Mouse (Mus musculus) liver, adult 2 months (tissue): ENCODE results near the gene Slc7a11. TPM values are rescaled to one million over a fixed set of nuclear protein-coding genes. Genes with fewer than 3 reads are reported as not detected.

Source experiments
- DNase-seq: peaks from one replicate; pipeline ENCODE4 v3.0.0-alpha.2; 2011; ENCODE audit warnings: low read depth, low spot score; ENCODE audit errors: extremely low read depth
- H3K27ac ChIP-seq: fragments of 200-500 bp; replicated peaks from 2 replicates; pipeline ENCODE4 v1.5.1; 2012; ENCODE audit warnings: low read depth, mild to moderate bottlenecking, control low read depth, inconsistent platforms, low read length; ENCODE audit not compliant: insufficient read depth
- H3K27me3 ChIP-seq: fragments of 200-500 bp; 2 replicates; pipeline ENCODE4 v1.6.1; 2012; ENCODE audit warnings: mild to moderate bottlenecking, moderate library complexity, low read length, inconsistent platforms; ENCODE audit not compliant: control insufficient read depth, insufficient read depth
- H3K36me3 ChIP-seq: fragments of 200-500 bp; 2 replicates; pipeline ENCODE4 v1.6.1; 2012; ENCODE audit warnings: low read length, inconsistent platforms; ENCODE audit not compliant: control insufficient read depth, insufficient read depth
- H3K4me1 ChIP-seq: fragments of 200-500 bp; 2 replicates; pipeline ENCODE4 v1.6.1; 2011; ENCODE audit warnings: low read length; ENCODE audit not compliant: control insufficient read depth, insufficient read depth
- H3K4me3 ChIP-seq: fragments of 200-500 bp; 2 replicates; pipeline ENCODE4 v1.5.1; 2011; ENCODE audit warnings: low read depth, mild to moderate bottlenecking, control low read depth, low read length, moderate library complexity; ENCODE audit not compliant: insufficient read depth
- H3K79me2 ChIP-seq: fragments of 200-500 bp; 2 replicates; pipeline ENCODE4 v1.6.1; 2012; ENCODE audit warnings: inconsistent platforms, mild to moderate bottlenecking, low read length, moderate library complexity; ENCODE audit not compliant: control insufficient read depth, insufficient read depth
- H3K9ac ChIP-seq: fragments of 200-500 bp; 2 replicates; pipeline ENCODE4 v1.6.1; 2012; ENCODE audit warnings: low read depth, mild to moderate bottlenecking, control low read depth, inconsistent platforms, low read length
- CTCF ChIP-seq: fragments of 200-500 bp; IDR thresholded peaks from 2 replicates; pipeline ENCODE4 v1.5.1; 2011; ENCODE audit warnings: low read depth, low read length, control low read depth
- POLR2A ChIP-seq: fragments of 200-500 bp; IDR thresholded peaks from 2 replicates; pipeline ENCODE4 v1.6.1; 2011; ENCODE audit warnings: low read length, control low read depth; ENCODE audit not compliant: insufficient read depth; ENCODE audit errors: extremely low read depth
- WGBS: fragments of 180-500 bp; shearing (Covaris S2); methylation state at CpG from one replicate; pipeline ENCODE4 v1.1.7; 2018; 5-methylcytosine and 5-hydroxymethylcytosine counted together
- polyA plus RNA-seq: library from polyadenylated mRNA; depleted of rRNA; stranded (reverse); fragments of >200 nt; gene quantifications from 2 replicates; pipeline ENCODE4 v1.2.3, GENCODE M21; 2012
- total RNA-seq: library from RNA; depleted of rRNA; stranded (reverse); fragments of >200 nt; gene quantifications from 2 replicates; pipeline ENCODE4 v1.2.3, GENCODE M21; 2014

Gene Slc7a11
- total and polyA plus RNA-seq, 2 experiments = under 0.01 TPM; not detected in 1

DNA sequence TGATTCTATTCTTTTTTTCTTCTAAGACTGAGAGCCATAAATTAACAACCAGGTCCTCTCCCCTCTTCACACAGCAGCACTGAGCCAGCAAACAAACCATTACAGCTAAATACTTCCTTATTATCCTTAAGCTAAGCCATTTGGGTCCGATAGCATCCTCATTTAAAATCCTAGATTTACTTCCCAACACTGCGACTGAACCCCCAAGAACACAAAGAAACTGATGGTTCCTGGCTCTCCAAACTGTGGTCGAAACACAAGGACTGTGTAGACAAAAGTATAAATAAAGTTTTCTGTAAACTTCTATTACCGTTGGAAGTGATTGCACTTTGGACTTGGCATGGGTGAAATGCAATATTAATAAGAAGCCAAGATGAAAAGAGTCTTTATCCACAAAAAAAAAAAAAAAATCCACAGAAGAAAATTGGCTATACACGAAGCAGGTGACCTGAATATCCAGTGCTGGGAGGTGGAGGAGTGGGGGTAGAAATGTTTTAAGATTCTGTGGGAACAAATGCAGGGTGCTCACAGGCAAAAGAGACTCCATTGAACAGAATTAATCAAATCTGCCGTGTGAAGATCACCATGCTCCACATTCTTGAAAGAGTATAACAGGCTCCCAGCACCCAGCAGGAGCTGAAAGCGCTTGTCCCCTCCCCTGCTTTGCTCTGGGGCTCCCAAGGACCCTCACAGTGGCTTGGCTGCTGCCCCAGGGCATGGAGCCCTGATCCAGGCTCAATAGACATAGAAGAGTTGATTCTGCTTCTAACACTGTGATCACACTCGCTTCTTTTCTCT, 21.7 kb downstream of the Slc7a11 start:
- H3K9ac ChIP-seq = no peak overlapping the region
- no peaks in the 10 kb centered on the region for H3K27me3 ChIP-seq
- no peaks in the 10 kb centered on the region for H3K79me2 ChIP-seq
- 61% methylated on average over 8 of the region's 8 CpGs for WGBS
- H3K4me1 ChIP-seq = no peaks in the 10 kb centered on the region
- no peak overlapping the region for H3K4me3 ChIP-seq
- no peaks in the 10 kb centered on the region for H3K36me3 ChIP-seq
- TF ChIP-seq CTCF (no peak), POLR2A (no peak)
- no peak overlapping the region for H3K27ac ChIP-seq
- DNase-seq = no peak

DNA sequence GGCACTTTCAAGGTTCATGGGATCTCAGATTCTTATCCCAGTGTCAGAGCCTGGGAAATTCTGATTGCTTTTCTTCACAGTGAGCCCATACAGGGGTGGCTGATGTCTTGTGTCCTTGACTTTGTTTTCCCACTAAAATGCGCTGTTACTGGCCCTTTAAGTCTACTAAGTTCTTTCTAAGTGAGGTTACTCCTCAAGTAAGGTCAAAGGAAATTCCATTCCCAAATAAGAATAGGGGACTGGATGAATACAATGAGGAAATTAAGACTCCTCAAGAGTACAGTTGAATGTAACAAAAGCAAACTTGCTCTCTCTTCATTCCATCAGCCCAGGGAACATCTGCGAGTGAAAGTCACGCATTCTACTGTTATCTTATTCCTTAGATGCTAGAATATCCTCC, 24.3 kb downstream of the Slc7a11 start:
- no peaks in the 10 kb centered on the region for H3K79me2 ChIP-seq
- H3K4me1 ChIP-seq = no peaks in the 10 kb centered on the region
- H3K27ac ChIP-seq = no peak overlapping the region
- no peaks in the 10 kb centered on the region for H3K27me3 ChIP-seq
- H3K4me3 ChIP-seq = no peak overlapping the region
- DNase-seq = no peak
- TF ChIP-seq POLR2A = no peak
- TF ChIP-seq CTCF = no peak
- no peak overlapping the region for H3K9ac ChIP-seq
- WGBS = 81% methylated on average over 3 of the region's 3 CpGs
- H3K36me3 ChIP-seq = no peaks in the 10 kb centered on the region

DNA sequence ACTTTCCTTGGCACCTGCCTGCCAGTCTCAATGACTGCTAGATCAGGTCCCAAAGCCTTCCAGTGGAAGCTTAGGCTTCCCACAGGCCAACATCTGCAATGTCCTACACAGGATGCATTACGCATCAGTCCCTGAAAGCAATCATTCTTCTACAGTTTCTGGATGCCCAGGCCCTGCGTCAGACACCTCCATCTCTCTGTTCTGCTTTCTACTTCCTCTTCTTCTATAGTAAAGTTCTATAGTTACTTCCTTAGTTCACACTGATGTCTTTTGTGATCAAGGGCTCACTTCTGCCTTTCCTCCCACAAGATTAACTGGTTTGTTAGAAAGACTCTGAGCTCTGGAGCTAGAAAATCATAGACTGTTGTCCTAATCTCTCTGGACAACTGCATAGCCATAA, 36.6 kb downstream of the Slc7a11 start:
- Histone ChIP-seq H3K27ac (no peak overlapping the region), H3K9ac (no peak overlapping the region), H3K36me3 (no peaks in the 10 kb centered on the region), H3K4me3 (no peak overlapping the region), H3K27me3 (no peaks in the 10 kb centered on the region), H3K4me1 (no peaks in the 10 kb centered on the region), H3K79me2 (no peaks in the 10 kb centered on the region)
- DNase-seq = no peak
- TF ChIP-seq POLR2A (no peak), CTCF (no peak)
- WGBS = 81% methylated on average over 2 of the region's 2 CpGs

DNA sequence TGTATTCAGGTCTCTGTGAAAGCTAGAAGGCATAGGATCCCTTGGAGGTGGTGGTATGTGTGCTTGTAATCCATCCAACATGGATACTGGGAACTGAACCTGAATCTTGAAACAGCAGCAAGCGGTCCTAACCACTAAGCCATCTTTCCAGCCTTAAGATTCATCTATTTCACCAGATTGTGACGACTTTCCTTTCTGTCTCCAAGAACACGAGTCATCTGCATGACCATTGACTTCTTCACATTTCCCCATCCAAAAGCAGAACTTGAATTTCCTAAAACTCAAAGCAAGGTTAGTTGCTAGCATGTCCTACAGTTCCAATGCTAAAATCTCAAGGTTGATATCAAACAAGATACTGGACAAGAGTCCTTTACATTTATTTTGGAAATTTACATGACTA, 37.5 kb downstream of the Slc7a11 start:
- Histone ChIP-seq H3K27ac (no peak overlapping the region), H3K4me1 (no peaks in the 10 kb centered on the region), H3K9ac (no peak overlapping the region), H3K79me2 (no peaks in the 10 kb centered on the region), H3K36me3 (no peaks in the 10 kb centered on the region), H3K27me3 (no peaks in the 10 kb centered on the region), H3K4me3 (no peak overlapping the region)
- TF ChIP-seq CTCF (no peak), POLR2A (no peak)
- WGBS = 71% methylated on average over 3 of the region's 3 CpGs
- DNase-seq = no peak

DNA sequence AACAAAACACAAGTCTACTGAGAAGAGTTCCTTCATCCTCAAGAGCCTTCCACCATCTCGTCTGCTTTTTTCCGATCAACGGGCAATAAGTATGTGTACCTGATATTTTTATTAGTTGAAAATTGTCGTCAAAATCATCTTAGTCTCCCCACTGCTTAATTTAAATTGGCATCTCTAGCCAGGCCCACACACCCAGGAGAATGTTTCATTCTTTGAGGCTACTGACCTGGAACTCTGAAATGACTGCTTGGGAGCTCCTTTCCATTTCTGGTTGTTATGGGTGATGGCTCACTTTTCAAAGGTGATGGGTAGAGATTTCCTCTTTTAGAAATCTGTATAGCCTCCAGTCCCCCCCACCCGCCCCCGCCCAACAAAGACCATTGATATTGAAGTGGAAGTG, 54.6 kb downstream of the Slc7a11 start:
- H3K27ac ChIP-seq = no peak overlapping the region
- no peak overlapping the region for H3K4me3 ChIP-seq
- no peaks in the 10 kb centered on the region for H3K79me2 ChIP-seq
- DNase-seq = no peak
- H3K36me3 ChIP-seq = no peaks in the 10 kb centered on the region
- no peaks in the 10 kb centered on the region for H3K4me1 ChIP-seq
- H3K9ac ChIP-seq = no peak overlapping the region
- H3K27me3 ChIP-seq = no peaks in the 10 kb centered on the region
- TF ChIP-seq CTCF (no peak), POLR2A (no peak)
- 88% methylated on average over 6 of the region's 6 CpGs for WGBS

DNA sequence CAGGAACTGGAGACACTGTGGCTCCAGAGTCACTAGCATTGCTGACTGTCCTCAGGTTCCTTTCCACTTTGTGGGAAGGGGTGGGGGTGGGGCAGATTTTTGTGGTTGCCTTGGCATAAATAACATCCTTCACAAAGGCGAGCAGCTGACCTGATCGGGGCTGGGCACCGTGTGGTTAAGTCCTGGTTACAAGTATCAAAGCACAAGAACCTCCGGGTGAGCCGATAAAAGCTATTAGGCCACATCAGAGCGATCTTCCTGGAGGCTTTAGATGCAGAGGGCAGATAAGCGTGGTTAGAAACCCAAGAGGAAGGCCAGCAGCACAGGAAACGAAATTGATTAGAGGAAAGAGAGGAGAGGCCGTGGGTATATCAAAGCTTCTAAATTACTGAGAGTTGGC, 55.1 kb downstream of the Slc7a11 start:
- H3K4me1 ChIP-seq = no peaks in the 10 kb centered on the region
- no peak overlapping the region for H3K9ac ChIP-seq
- 36% methylated on average over 9 of the region's 9 CpGs for WGBS
- no peak for DNase-seq
- no peak overlapping the region for H3K27ac ChIP-seq
- no peaks in the 10 kb centered on the region for H3K27me3 ChIP-seq
- TF ChIP-seq POLR2A = no peak
- TF ChIP-seq CTCF = no peak
- H3K36me3 ChIP-seq = no peaks in the 10 kb centered on the region
- no peak overlapping the region for H3K4me3 ChIP-seq
- no peaks in the 10 kb centered on the region for H3K79me2 ChIP-seq
